Mouse (Mus musculus) gastrocnemius, adult 2 months (tissue): ENCODE results near the gene Epor. TPM values are rescaled to one million over a fixed set of nuclear protein-coding genes. Genes with fewer than 3 reads are reported as not detected.

Source experiments
- DNase-seq: peaks from one replicate; pipeline ENCODE4 v3.0.0; 2022
- H3K27ac ChIP-seq: fragments of 200-600 bp; 2 replicates; pipeline ENCODE4 v1.8.1; 2022; ENCODE audit warnings: mild to moderate bottlenecking
- H3K4me3 ChIP-seq: fragments of 200-600 bp; 2 replicates; pipeline ENCODE4 v1.8.1; 2022; ENCODE audit warnings: mild to moderate bottlenecking, moderate library complexity
- CTCF ChIP-seq: fragments of 200-600 bp; IDR thresholded peaks from 2 replicates; pipeline ENCODE4 v1.8.1; 2022; ENCODE audit warnings: antibody characterized with exemption, mild to moderate bottlenecking, moderate library complexity
- intact Hi-C: fragments of 180-260 bp; cut with DNase I; formaldehyde crosslinking; loops from one replicate; pipeline ENCODE4 v1.15.1; 2025
- total RNA-seq, 2 experiments: library from RNA; stranded (reverse); gene quantifications; 2 replicates each; pipeline ENCODE4 v1.2.3; 2021

The Epor gene
- total RNA-seq, 2 experiments from 2014 or later = 0.23 to 0.25 TPM

DNA sequence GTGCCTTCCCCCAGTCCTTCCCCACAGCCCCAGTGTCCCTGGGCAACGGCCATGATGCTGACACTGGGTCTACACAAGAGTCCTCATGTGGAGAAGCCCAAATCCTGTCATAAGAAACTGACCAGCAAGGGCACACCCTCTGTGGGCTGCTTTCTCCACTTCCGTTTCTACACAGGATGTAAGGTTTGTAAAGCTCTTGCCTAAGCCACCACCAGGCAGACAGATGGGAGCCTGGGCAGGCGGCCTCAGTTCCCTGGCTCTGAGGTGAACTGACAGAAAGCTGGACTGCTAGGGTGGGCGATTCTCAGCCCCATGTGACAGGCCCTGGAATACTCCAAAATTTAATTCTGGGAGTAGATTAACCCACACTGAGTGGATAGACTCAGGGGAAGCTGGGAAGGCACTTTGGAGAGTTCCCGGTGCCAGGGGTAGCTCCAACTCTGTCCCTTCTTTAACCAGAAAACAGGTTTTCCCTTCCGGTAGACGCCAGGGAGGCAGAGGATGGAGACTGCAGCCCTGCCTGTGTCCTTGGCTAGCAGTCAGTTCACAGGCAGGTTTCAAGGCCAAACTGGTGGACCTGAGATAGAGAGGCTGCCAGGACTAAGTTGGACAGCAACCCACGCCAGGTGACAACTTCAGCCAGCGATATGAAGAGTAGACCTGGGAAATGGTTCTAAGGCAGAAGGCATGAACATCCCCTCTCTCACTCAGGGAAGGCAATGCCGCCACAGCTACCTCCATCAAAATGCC is 53.7 kb downstream of the Epor start:
- no peak overlapping the region for H3K27ac ChIP-seq
- H3K4me3 ChIP-seq = no peak overlapping the region
- no peak for DNase-seq
- TF ChIP-seq CTCF = no peak
- intact Hi-C loops = no loop called here

Other genes with a start within 250 kb of the Epor start
- gene Ldlr, start 240.0 kb downstream of the Epor start, total RNA-seq = 1 to 10 TPM; 2.9 to 3.3 TPM
- under 1 TPM; 0.50 to 0.89 TPM for gene Spc24, start 203.2 kb downstream of the Epor start, total RNA-seq
- 10 to 100 TPM; 11.5 to 16.6 TPM for gene Kank2, start 164.8 kb downstream of the Epor start, total RNA-seq
- not detected for gene Angptl8, start 128.0 kb downstream of the Epor start, total RNA-seq
- gene Dock6, start 110.9 kb downstream of the Epor start, total RNA-seq = 10 to 100 TPM in 1 of 2 experiments, 1 to 10 TPM in 1; 9.4 to 10.5 TPM
- gene Rab3d, start 45.3 kb downstream of the Epor start, total RNA-seq = 1 to 10 TPM; 2.6 to 3.5 TPM
- gene Ccdc159, start 36.0 kb downstream of the Epor start, total RNA-seq = 1 to 10 TPM in 1 of 2 experiments, under 1 TPM in 1; 0.66 to 1.1 TPM
- 10 to 100 TPM; 11.6 to 11.8 TPM for gene Tmem205, start 36.0 kb downstream of the Epor start, total RNA-seq
- under 1 TPM; 0.36 to 0.98 TPM for gene Plppr2, start 26.5 kb downstream of the Epor start, total RNA-seq
- gene Swsap1, start 7.8 kb downstream of the Epor start, total RNA-seq = 1 to 10 TPM; 1.7 to 3.1 TPM
- gene Rgl3, start 25.9 kb upstream of the Epor start, total RNA-seq = under 1 TPM; 0.28 to 0.69 TPM
- gene Ccdc151, start 39.1 kb upstream of the Epor start, total RNA-seq = not detected
- gene Prkcsh, start 39.3 kb upstream of the Epor start, total RNA-seq = 10 to 100 TPM; 27.8 to 32.6 TPM
- gene Elavl3, start 88.5 kb upstream of the Epor start, total RNA-seq = not detected
- not detected for gene Gm49318, start 107.8 kb upstream of the Epor start, total RNA-seq
- 1 to 10 TPM; 4.3 to 4.4 TPM for gene Zfp653, start 107.9 kb upstream of the Epor start, total RNA-seq
- 10 to 100 TPM; 84.5 to 96.6 TPM for gene Ecsit, start 121.9 kb upstream of the Epor start, total RNA-seq
- 1 to 10 TPM; 3.0 to 3.5 TPM for gene Cnn1, start 135.7 kb upstream of the Epor start, total RNA-seq
- 10 to 100 TPM; 35.0 to 39.5 TPM for gene Elof1, start 153.7 kb upstream of the Epor start, total RNA-seq
- gene Acp5, start 172.2 kb upstream of the Epor start, total RNA-seq = 1 to 10 TPM in 1 of 2 experiments, under 1 TPM in 1; 0.23 to 1.5 TPM
- gene Pigyl, start 193.3 kb upstream of the Epor start, total RNA-seq = 10 to 100 TPM; 34.7 to 41.3 TPM
- gene Zfp872, start 224.6 kb upstream of the Epor start, total RNA-seq = not detected